Mouse (Mus musculus) cerebellum, postnatal 14 days (tissue): ENCODE results near the gene Zdhhc14.

ENCODE experiments used
- DNase-seq, 2 experiments: peaks; one replicate each; pipeline ENCODE4 v3.0.0; 2021; ENCODE audit warnings: mixed read lengths in 2 of 2

The Zdhhc14 gene

DNA sequence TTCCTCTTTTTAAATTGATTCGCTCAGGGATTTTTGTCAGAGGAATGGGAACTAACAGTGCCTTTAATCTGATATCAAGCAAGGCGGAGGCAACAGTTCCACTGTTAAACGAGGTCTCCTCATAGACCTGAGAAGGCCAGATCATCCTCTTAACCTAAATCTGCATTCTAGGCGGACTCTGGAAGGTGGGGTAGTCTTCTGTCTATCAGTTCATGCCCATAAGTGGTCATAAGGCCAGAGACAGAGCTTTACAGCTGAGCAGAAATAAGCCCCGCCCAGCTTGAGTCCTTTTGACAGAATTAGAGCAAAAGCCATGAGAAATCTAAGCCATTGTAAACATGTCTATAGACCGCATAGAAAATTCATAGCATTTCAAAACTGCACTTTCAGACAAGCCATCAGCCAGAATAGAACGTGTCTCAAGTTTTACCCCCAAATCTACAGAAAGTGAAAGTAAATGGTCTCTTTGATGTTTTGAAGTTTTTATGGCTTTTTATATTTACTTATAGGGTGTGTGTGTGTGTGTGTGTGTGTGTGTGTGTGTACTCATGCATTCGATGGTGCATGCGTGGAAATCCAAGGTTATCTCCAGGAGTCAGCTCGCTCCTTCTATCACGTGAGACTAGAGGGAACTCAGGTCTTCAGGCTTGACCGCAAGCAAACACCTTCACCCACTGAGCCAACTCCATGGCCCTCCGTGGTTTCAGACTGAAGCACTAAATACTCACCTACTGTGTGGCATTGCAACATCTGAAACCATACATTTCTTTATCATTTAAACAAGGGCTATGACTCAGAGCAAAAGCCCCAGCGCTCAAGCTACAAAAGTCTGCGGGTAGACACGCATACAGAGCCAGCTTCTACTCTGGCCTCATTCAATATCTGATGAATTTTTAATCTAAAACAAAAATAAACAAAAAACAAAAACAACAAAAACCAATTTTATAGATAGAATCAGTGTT is 255.5 kb downstream of the Zdhhc14 start:
- DNase-seq, result no peak

DNA sequence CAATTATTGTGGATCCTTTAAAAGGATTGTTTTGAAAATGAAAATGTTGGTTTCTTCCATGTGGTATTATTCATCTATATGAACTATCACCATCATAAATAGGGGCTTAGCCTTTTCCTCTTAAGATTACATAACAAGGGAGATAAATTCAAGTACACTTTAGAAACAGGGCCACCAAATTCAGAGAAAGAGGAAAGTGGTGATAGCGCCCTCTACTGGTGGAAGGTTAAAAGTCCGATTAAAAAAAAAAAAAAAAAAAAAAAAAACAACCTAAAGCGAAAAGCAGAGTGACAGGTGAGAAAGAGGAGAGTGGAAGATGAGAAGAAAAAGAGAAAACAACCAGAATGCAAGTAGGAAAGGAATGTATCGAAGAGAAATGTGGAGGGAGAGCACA is 256.1 kb downstream of the Zdhhc14 start:
- DNase-seq, result peak; percentile 67 to 73

DNA sequence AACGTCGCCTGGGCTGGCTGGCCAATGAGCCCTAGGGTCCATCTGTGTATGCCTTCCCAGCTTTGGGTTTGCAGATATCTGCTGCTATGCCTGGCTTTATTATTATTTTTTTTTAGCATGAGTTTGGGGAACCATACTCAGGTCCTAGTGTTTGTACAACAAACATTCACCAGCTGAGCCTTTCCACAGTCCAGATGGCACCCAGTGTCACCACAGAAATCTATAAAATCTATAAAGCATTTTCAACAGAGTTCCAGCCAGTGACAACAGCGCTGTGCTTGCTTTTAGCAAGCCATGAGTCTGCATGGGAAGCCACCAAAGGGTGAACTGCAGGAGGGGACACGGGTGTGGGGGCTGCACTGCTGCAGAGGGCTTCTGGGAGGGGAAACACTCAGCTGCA is 257.9 kb downstream of the Zdhhc14 start:
- no peak for DNase-seq

DNA sequence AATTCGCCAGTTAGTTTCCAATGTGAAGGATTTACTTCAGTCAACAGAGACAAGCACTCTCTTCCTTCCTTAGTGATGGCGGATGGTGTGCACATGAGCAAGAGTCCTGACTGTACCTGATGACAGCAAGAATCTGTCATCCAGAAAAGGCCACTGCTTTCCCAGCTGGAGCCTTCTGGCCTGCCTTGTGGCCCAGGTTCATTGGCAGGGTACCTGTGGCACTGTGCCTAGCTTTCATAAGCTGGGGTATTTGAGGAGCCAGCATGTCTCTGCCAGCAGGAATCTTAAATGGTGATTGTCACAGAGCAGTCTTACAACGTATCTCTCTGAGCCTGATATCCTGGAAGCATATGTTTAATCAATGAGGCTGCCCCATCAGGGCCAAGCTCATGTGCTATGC is 258.7 kb downstream of the Zdhhc14 start:
- DNase-seq, result peak; percentile 87 to 88

DNA sequence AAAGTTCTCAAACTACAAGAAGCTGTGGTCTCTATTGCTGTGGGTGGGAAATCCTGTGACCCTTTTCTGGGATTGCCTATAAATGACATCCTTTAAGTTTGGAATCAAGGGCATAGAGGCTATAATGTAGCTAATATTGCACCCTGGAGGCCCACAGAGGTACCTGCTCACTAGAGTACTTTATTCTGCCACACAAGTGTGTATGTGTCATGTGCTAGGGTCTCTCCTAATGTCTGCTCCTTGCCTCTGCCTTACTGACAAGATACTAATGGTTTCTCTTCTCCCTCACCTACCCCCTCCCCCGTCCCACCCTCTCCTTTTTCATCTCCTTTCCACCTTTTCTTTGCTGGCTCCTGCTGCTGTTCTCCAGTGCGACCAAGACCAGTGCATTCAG is 260.0 kb downstream of the Zdhhc14 start:
- no peak for DNase-seq

DNA sequence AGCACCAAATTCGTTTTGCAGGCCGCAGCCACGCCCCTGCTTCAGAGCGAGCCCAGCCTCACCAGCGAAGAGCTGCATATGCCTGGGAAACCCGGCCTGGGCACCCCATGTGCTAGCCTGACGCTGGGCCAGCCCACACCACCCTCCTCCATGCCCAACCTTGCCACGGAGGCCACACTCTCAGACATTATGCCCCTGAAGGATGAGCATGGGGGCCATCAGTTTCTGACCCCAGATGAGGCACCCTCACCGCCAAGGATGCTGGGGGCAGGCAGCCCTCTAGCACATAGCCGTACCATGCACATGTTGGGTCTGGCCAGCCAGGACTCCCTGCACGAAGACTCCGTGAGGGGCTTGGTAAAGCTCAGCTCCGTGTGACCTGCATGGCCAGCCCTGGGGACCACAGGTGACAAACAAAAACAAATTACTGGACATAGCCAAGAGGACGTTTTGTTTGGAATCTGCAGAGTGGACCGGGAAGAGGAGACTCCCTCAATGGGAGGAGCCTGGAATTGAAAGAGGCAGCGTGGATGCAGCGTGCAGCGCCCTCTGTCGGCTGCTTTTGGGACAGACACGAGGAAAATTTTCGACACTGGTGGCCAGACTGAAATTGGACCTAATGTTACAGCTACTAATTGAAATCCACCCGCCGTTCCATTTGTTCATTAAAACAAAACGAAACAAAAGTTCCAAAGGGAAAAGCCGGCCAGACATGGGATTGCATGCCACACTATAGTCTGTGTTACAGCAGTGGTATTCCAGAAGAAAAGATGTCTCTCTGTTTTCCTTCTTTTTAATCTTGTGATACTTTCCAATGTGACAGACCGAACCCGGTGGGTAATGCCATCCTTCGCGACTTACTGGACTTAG is 260.6 kb downstream of the Zdhhc14 start:
- peak; percentile 94 to 95 for DNase-seq

DNA sequence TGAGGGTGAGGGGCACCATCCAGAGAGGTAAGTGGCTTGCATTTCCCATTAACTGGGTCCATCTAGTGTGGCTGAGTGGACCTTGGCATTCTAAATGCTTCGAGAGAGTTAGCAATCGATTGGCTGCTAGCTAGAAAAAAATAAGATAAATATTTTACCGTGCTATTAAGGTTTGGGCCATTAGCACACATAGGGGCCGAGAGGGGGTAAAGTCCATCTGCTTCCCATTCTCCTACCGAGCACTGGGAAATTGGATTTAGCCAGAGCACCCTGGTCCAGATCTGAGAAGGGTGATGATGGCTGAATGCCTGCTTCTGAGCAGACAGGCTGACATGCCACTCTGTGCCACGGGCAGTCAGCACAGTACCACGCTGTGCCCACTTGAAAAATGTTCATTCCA is 263.1 kb downstream of the Zdhhc14 start:
- no peak for DNase-seq

DNA sequence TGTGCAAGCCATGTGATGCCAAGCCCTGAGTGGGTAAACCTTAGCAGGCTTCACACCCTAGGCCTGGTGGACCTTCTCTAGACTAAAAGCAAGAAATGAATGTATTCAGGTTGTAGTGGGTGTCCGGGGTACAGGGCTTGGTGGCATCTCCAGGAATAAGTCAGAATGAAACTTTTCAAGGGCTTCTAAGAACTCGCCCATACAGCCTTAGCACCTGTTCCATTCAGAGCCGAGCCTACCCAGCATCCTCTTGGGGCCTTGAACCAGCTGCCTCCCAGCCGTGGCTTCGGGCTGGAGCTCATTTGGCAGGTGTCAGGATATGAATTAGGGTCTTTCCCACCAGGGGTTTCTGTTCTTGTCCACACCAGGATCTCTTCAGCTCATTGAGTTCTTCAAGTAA is 263.7 kb downstream of the Zdhhc14 start:
- no peak for DNase-seq

DNA sequence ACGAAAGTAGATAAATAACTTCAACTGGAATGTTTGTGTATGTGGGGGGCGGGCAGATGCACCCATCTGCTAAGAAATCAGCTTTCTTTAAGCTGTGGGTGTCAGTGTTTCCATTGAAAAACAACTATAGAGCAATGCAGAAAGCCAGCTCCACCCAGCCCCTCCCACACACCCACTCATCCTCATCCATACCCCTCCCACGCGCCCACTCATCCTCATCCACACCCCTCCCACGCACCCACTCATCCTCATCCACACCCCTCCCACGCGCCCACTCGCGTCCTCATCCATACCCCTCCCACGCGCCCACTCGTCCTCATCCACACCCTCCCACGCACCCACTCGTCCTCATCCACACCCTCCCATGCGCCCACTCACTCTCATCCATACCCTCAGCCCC is 264.5 kb downstream of the Zdhhc14 start:
- no peak for DNase-seq

DNA sequence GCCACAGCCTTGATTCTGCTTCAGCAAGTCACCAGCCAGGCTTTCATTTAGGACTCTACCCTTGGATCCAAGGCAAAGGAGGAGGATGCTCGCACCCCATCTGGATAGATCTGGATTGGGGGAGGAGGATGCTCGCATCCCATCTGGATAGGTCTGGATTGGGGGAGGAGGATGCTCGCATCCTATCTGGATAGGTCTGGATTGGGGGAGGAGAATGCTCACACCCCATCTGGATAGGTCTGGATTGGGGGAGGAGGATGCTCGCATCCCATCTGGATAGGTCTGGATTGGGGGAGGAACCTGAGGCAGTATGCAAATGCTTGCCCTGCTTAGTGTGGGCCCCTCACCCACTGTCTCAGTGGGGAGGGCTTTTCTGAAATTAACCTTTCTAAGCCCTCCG is 271.4 kb downstream of the Zdhhc14 start:
- DNase-seq, result no peak

DNA sequence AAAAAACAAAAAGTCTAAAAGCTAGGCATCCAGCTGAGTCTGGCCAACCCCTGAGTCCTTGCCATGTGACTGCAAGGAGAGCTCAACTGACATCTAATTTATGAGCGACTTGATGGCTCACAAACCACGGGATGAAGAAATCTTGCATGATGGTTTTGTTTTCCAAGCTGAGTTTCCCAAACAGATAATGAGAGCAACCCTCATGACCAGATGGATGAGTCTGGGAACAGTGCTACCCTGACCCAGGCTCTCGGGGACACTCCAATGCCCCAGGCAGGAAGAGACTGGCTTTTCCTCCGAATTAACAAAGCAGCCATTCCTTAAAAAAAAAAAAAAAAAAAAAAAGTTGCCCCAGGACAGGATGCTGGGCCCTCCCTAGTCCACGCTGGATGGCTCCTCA is 271.9 kb downstream of the Zdhhc14 start:
- DNase-seq, result no peak

DNA sequence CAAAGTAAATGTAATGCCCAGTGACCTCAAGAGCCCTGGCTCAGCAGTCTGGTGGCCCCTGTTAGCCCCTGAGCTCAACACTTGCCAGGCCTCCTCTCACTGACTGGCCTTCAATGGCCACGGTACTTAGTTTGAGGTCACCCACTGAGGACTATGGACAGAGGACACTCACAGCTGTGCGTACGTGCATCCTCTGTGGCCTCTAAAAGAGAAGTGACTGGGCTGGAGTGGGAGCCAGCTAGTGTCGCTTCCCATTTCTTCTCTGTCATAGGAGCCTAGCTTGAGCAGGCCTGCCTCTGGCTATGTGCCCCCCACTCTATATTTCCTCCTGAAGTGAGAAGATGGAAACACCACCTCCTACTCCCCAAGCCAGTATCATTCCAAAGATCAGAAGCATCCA is 273.4 kb downstream of the Zdhhc14 start:
- DNase-seq, result no peak

DNA sequence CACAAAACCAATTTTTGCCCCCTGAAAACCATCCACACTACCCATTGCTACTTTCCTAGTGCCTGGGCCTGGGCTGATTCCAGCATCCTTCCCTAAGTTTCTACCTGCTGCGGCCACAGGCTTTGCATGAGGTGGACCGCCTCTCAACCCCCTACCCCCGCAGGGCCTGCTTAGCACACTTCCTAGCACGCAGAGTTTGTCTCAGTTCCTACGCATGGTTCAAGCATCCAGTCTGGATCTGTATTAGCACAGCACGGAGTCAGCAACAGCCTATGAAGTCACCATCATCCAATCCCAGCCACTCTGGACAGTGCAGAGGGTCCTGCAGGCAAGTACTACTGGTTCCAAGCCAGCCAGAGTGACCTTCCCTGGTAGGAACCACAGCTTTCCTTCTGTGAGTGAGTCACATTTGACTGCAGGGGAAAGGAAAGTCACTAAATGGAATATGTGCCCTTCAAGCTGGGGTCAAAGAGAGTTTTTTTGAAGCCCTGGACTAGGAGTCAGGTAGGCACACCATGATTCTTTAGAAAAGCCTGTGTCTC is 275.9 kb downstream of the Zdhhc14 start:
- no peak for DNase-seq

DNA sequence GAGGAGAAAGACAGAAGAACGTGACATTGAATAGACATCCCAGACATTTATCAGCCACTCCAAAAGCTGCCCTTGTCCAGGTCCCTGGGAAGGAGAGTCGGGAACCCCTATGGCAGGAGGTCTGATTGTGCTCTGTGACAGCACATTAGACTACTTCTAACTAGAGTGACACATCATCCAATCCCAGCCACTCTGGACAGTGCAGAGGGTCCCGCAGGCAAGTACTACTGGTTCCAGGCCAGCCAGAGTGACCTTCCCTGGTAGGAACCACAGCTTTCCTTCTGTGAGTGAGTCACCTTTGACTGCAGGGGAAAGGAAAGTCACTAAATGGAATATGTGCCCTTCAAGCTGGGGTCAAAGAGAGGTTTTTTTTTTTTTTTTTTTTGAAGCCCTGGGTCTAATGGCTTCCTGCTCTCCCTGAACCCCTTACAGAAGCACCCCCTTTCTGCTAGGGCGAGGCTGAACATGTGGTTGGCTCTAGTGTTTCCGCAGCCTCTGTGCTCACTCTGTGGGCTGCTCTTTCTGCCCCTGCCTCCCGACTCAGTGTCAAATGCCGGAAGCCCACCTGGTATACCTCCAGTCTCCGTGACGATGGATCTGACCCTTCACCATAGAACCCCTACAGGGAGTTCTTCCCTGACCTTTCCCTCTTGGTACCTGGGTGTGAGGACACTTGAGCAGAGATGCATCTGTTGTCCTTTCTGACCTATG is 276.6 kb downstream of the Zdhhc14 start:
- DNase-seq, result no peak

DNA sequence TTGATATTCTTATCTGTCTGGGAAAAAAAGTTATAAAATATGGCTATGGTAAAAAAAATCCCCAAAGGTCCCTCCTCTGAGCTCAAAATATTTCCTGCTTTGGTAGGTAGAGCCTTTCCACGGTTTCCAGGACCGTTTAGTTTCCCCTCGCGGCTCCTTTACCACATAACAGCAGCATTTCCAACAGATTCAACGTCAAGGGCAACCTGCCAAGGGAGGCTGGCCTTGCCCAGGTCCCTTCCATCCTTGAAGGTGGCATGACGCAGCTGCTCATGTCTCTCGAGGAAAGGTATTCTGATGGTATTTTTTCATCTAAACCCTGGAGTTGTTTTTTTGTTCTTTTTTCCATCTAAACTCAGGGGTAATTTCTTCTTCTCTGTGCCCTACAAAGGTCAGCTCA is 277.4 kb downstream of the Zdhhc14 start:
- DNase-seq, result peak; percentile 58 to 72

DNA sequence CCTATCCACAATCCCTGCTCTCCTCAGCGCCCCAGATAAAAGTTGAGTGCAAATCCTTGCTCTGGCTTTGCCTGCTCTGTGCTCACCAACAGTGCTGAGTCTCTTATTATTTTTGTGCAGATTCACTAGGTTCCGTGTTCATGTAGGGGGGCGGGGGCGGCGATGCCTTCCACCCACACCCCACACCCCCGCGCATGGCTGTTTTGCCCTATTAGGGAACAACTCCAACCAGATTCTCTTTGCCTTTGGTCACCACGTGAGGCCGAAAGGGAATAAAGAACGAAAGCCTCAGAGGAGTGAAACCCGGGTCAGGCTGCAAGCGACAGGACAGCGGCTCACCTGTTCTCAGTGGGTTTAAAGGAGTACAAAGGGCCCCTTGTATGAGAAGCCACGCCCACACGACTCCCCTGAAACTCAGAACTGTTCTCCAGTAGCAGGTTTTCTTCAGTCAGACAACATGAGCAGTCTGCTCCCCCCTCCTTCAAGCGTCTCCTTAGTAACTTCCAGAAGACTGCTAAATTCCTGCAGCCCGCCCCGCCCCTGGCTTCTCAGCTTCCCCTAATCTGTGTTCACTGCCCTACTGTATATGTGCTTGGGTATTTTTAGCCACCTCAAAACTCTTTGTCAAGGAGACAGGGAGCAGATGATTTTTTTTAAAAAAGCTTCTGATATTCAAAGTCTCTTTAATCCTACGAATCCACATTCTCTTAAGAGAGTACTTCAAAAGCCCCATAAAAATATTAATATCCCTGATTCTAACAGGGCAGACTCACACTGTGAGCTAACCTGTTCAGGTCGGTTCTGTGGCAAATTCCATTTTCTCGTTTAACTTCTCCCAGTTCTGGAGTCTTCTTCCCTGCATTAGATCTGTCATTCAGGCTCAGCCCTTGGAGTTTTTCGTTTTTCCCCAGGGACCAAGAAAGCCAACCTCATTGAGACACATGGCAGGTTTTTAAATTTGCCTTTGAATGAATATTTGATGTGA is 278.2 kb downstream of the Zdhhc14 start:
- peak; percentile 18 to 34 for DNase-seq

DNA sequence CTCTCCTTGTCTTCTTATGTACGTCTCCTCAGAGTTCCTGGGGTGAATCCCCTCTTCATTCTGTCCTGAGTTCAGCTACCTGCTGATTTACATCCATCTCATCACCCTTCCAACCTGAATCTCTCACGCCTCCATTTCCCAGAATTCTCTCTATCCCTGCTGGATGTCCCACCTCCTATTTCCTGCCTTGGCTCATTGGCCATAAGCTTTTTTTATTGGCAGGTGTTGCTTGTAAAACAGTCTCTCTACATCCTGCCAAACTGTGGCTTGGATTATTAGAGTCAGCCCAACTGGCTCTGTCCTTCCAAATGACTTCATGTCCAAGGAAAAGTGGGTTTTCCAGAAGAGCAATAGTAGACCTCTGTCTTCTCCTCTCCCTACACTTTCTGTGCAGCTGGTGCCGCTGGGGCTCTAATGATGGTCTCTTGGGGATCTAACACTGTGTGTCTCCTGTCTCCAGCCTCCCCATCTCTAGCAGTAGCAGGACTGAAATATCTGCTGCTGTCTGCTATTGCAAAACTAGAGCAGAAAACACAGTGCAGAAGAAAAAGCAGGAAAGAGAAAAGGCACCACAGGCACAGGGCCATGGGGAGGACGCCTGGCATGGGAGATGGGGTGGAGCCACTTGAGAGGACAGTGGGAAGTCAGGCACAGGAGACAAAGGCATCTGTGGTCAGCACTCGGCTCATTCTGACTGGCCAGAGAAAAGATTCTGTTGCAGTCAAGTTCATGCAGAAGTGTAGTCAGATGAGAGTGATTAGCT is 288.0 kb downstream of the Zdhhc14 start:
- no peak for DNase-seq

DNA sequence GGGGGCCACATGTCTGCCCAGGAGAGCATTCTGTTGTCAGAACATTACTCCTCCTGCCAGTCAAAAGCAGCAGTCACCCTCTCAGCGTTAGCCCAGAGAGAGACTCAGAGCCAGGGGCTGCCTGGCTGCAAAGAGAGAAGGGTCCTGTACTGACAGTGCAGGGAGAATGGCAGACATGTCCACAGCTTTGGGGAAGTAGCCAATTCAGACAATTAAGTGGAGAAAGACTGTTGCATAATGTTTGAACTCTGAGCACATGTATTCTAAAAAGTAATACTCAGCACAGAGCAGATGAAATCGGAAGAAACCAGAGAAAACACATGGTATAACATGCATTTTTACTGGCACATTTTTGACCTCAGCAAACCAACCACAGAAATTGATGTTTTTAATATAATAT is 292.9 kb downstream of the Zdhhc14 start:
- no peak for DNase-seq

DNA sequence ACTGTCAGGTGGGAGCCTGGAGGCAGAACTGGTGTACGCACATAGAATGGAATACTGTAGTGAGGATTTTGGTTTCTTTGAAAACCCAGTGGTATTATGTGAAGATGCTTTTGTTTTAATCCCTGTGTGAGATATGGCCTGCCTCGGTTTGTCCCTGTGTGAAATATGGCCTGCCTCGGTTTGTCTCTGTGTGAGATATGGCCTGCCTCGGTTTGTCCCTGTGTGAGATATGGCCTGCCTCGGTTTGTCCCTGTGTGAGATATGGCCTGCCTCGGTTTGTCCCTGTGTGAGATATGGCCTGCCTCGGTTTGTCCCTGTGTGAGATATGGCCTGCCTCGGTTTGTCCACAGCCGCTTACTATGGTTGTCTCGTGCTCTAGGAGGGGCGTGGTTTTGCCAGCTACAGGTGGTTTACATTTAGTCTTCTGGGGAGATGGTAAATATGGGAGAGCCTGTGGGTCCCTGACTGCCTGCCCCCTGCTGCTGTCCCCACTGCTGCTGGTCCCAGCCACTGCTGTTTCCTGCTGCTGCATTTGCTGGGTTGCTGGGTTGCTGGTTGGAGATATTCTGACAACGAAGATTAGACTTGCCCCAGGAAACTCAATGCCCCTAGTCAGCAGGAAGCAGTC is 299.9 kb downstream of the Zdhhc14 start:
- DNase-seq, result no peak

DNA sequence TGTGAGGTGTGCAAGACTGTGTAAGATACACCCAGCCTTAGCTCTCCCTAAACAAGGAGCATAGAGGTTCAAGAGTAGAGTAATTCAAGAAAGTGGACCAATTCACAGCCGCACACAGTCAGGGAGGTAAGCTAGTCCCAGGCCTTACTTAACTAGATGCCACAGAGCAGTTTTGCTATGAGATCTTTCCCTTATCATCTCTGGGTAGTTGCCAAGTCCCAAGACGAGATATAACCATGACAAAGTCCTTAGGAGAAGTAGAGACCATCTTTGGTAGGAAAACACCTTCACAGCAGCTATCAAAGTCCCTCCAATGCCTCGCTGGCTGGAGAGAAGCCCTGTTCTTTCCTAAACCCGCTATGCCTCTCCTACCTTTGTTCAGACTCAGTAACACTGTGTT is 301.2 kb downstream of the Zdhhc14 start:
- DNase-seq, result no peak
